Mouse (Mus musculus) small intestine, adult 2 months (tissue): ENCODE results near the gene Memo1. TPM values are rescaled to one million over a fixed set of nuclear protein-coding genes. Genes with fewer than 3 reads are reported as not detected.
A peak's percentile ranks its signal among the peaks of the same experiment; 100 is the strongest.
"Not testable (repeated sequence)": the region's sequence is repeated elsewhere in the genome, so short reads cannot be mapped to it uniquely, and the experiment has no call there.

Source experiments
- H3K27ac ChIP-seq: fragments of 200-500 bp; 2 replicates; pipeline ENCODE4 v1.5.1; 2012; ENCODE audit warnings: low read depth, low read length, control low read depth, inconsistent platforms; ENCODE audit not compliant: insufficient read depth
- H3K27me3 ChIP-seq: fragments of 200-500 bp; 2 replicates; pipeline ENCODE4 v1.6.1; 2012; ENCODE audit warnings: mild to moderate bottlenecking, moderate library complexity, low read length, inconsistent platforms; ENCODE audit not compliant: control insufficient read depth, insufficient read depth
- H3K36me3 ChIP-seq: fragments of 200-500 bp; 2 replicates; pipeline ENCODE4 v1.6.1; 2012; ENCODE audit warnings: mild to moderate bottlenecking, low read length, control low read depth, inconsistent platforms; ENCODE audit not compliant: control insufficient read depth, insufficient read depth
- H3K4me1 ChIP-seq: fragments of 200-500 bp; 2 replicates; pipeline ENCODE4 v1.6.1; 2012; ENCODE audit warnings: low read length, inconsistent platforms, mixed read lengths; ENCODE audit not compliant: control insufficient read depth, insufficient read depth, insufficient read length
- H3K4me3 ChIP-seq: fragments of 200-500 bp; 2 replicates; pipeline ENCODE4 v1.5.1; 2012; ENCODE audit warnings: low read depth, mild to moderate bottlenecking, control low read depth, inconsistent platforms, low read length, moderate library complexity
- CTCF ChIP-seq: fragments of 200-500 bp; IDR thresholded peaks from 2 replicates; pipeline ENCODE4 v1.5.1; 2012; ENCODE audit warnings: low read depth, mild to moderate bottlenecking, control low read depth, inconsistent platforms, low read length, moderate library complexity, mixed read lengths; ENCODE audit not compliant: insufficient replicate concordance, insufficient read length; ENCODE audit errors: extremely low read depth
- POLR2A ChIP-seq: fragments of 200-500 bp; IDR thresholded peaks from 2 replicates; pipeline ENCODE4 v1.6.1; 2012; ENCODE audit warnings: low read depth, mild to moderate bottlenecking, control low read depth, inconsistent platforms, low read length, moderate library complexity
- WGBS: fragments of 180-500 bp; shearing (Covaris S2); methylation state at CpG from one replicate; pipeline ENCODE4 v1.1.7; 2018; 5-methylcytosine and 5-hydroxymethylcytosine counted together
- polyA plus RNA-seq: library from polyadenylated mRNA; depleted of rRNA; stranded (reverse); fragments of >200 nt; gene quantifications from 2 replicates; pipeline ENCODE4 v1.2.3, GENCODE M21; 2012

The Memo1 gene
- polyA plus RNA-seq, 1 experiment: 11.0 TPM

GRCm38 (mm10) chr17:74304060-74304459 is 8.7 kb upstream of the Memo1 start:
- H3K4me1 ChIP-seq: no peaks in the 10 kb centered on the region
- peaks cover 37% of the 10 kb centered on the region for H3K36me3 ChIP-seq
- TF ChIP-seq CTCF: no peak
- no peak for TF ChIP-seq POLR2A
- no peak overlapping the region for H3K27ac ChIP-seq
- no peak overlapping the region for H3K4me3 ChIP-seq
- H3K27me3 ChIP-seq: no peaks in the 10 kb centered on the region
- 90% methylated on average over 4 of the region's 4 CpGs for WGBS

GRCm38 (mm10) chr17:74300089-74300488 is 4.8 kb upstream of the Memo1 start:
- 88% methylated on average over 5 of the region's 5 CpGs for WGBS
- TF ChIP-seq POLR2A (no peak), CTCF (no peak)
- no peaks in the 10 kb centered on the region for H3K4me1 ChIP-seq
- H3K27ac ChIP-seq: no peak overlapping the region
- no peaks in the 10 kb centered on the region for H3K27me3 ChIP-seq
- no peak overlapping the region for H3K4me3 ChIP-seq
- H3K36me3 ChIP-seq: peaks cover 27% of the 10 kb centered on the region

- not testable (repeated sequence) for H3K27ac ChIP-seq, H3K4me1 ChIP-seq, H3K4me3 ChIP-seq, H3K27me3 ChIP-seq
- peaks cover 18% of the 10 kb centered on the region for H3K36me3 ChIP-seq
- 92% methylated on average over 5 of the region's 5 CpGs for WGBS
Observed at GRCm38 (mm10) chr17:74296991-74297390, 1.7 kb upstream of the Memo1 start.

- 42% methylated on average over 11 of the region's 11 CpGs for WGBS
- peaks cover 13% of the 10 kb centered on the region for H3K36me3 ChIP-seq
- no peak overlapping the region for H3K4me3 ChIP-seq
- peak overlapping the region; percentile 84; the same call in 1 of the 2 replicates for H3K27ac ChIP-seq
- no peaks in the 10 kb centered on the region for H3K4me1 ChIP-seq
- TF ChIP-seq CTCF: peak; percentile 37; the same call in 1 of the 2 replicates
- TF ChIP-seq POLR2A: no peak
- no peaks in the 10 kb centered on the region for H3K27me3 ChIP-seq
Observed at GRCm38 (mm10) chr17:74296076-74296823, 929 bp upstream of the Memo1 start.

GRCm38 (mm10) chr17:74294426-74295025 is 795 bp downstream of the Memo1 start:
- H3K27ac ChIP-seq: peak overlapping the region; percentile 67; the same call in 1 of the 2 replicates
- H3K4me1 ChIP-seq: peaks cover 7% of the 10 kb centered on the region; the same call in 1 of the 2 replicates
- no peaks in the 10 kb centered on the region for H3K27me3 ChIP-seq
- under 1% methylated on average over 72 of the region's 80 CpGs for WGBS
- peaks cover 6% of the 10 kb centered on the region for H3K36me3 ChIP-seq
- TF ChIP-seq POLR2A (peak; percentile 16; the same call in 1 of the 2 replicates), CTCF (no peak)
- peak overlapping the region; percentile 98 for H3K4me3 ChIP-seq

- peaks cover 2% of the 10 kb centered on the region for H3K36me3 ChIP-seq
- peak overlapping the region; percentile 98 for H3K4me3 ChIP-seq
- 2% methylated on average over 18 of the region's 18 CpGs for WGBS
- 0 out of 2 replicates have a peak overlapping the region, but pooled peaks have one; percentile 23 for H3K27ac ChIP-seq
- no peak for TF ChIP-seq POLR2A
- TF ChIP-seq CTCF: no peak
- no peaks in the 10 kb centered on the region for H3K27me3 ChIP-seq
- H3K4me1 ChIP-seq: peaks cover 8% of the 10 kb centered on the region; the same call in 1 of the 2 replicates
Observed at GRCm38 (mm10) chr17:74293687-74294425, 1.5 kb downstream of the Memo1 start.
